Comparison of ENCODE assay signal across 7 mouse cellular contexts in genomic region chr7:28824941-28825685, GRCm38 (mm10). TPM values are rescaled to one million over a fixed set of nuclear protein-coding genes. Genes with fewer than 3 reads are reported as not detected.
DNase-seq lines count a peak whose midpoint lies in the region; ATAC-seq lines count a peak whose summit lies in the region.

Gene Ech1 (plus strand): TSS chr7:28825217.

- peak within 1 kb of the TSS; percentile 50 for H3K9ac ChIP-seq in intestine, embryonic 15.5 days

- peak within 1 kb of the TSS; percentile 89 for H3K27ac ChIP-seq in intestine, embryonic 15.5 days
- H3K27ac ChIP-seq in midbrain, embryonic 10.5 days (replicated peaks): peak within 1 kb of the TSS; percentile 85

- peak; percentile 83 for ATAC-seq in intestine, embryonic 15.5 days

- H3K9me3 ChIP-seq in intestine, embryonic 15.5 days: no peaks in the 10 kb centered on the region
- peaks cover 5% of the 10 kb centered on the region; the same call in 1 of the 2 replicates for H3K9me3 ChIP-seq in midbrain, embryonic 10.5 days (replicated peaks)

- peak; percentile 93 for DNase-seq in adrenal gland, adult 2 months
- peak; percentile 88 for DNase-seq in embryo, embryonic 11.5 days (ENCODE audit: low read depth, low spot score)
- DNase-seq in gastrocnemius, postnatal 36 days: peak; percentile 88 to 91
- peak; percentile 89 to 94 for DNase-seq in left cerebral cortex, postnatal 25 days (ENCODE audit: low spot score in 2 of 2)
- DNase-seq in midbrain, embryonic 10.5 days (ENCODE audit: low spot score): peak; percentile 91
- peak; percentile 84 for DNase-seq in right cerebral cortex, postnatal 4 days

- peaks cover 33% of the 10 kb centered on the region for H3K4me1 ChIP-seq in intestine, embryonic 15.5 days (replicated peaks)
- peaks cover 41% of the 10 kb centered on the region for H3K4me1 ChIP-seq in midbrain, embryonic 10.5 days

- peaks cover 28% of the 10 kb centered on the region for H3K36me3 ChIP-seq in intestine, embryonic 15.5 days
- peaks cover 45% of the 10 kb centered on the region for H3K36me3 ChIP-seq in midbrain, embryonic 10.5 days

- no peaks in the 10 kb centered on the region for H3K27me3 ChIP-seq in intestine, embryonic 15.5 days (replicated peaks)
- no peaks in the 10 kb centered on the region for H3K27me3 ChIP-seq in midbrain, embryonic 10.5 days (ENCODE audit: low read depth, poor library complexity, severe bottlenecking)

- intact Hi-C loops in gastrocnemius, postnatal 36 days (cut with DNase I): loop anchor here (2.0 kb wide), 1 partner anchor 16 kb away; the partner anchor contains the start of gene Hnrnpl
- intact Hi-C loops in left cerebral cortex, postnatal 25 days (cut with DNase I): loop anchor here (2.0 to 5.0 kb wide), 2 partner anchors 14 to 77 kb away; no protein-coding TSS in a partner anchor

- peak within 1 kb of the TSS; percentile 59 for H3K4me2 ChIP-seq in intestine, embryonic 15.5 days (replicated peaks)

- WGBS in intestine, embryonic 15.5 days: 2% methylated on average over 33 of the region's 33 CpGs
- WGBS in midbrain, embryonic 10.5 days: 3% methylated on average over 33 of the region's 33 CpGs

- H3K4me3 ChIP-seq in intestine, embryonic 15.5 days (replicated peaks): peak within 1 kb of the TSS; percentile 41
- peak within 1 kb of the TSS; percentile 52 for H3K4me3 ChIP-seq in midbrain, embryonic 10.5 days

RNA-seq across cellular contexts. Expression of gene Ech1, which starts in this region (rescaled TPM):
- 100 to 1,000 TPM; 520 to 711 TPM for total RNA-seq in adrenal gland, adult 2 months (2021)
- 486 and 560 TPM in 2 replicates for polyA plus RNA-seq in adrenal gland, adult 2 months (2012; rRNA removed)
- 100 to 1,000 TPM; 214 to 252 TPM for total RNA-seq in gastrocnemius, postnatal 36 days (2021)
- 234 and 260 TPM in 2 replicates for polyA plus RNA-seq in intestine, embryonic 15.5 days (2015; fragmentation: Nextera tagmentation; extraction: Ambion mirVana)
- 10 to 100 TPM; 41.5 to 46.6 TPM for total RNA-seq in left cerebral cortex, postnatal 25 days (2021)
- 85.1 and 94.5 TPM in 2 replicates for polyA plus RNA-seq in midbrain, embryonic 10.5 days (2016; fragmentation: Nextera tagmentation; extraction: Ambion mirVana)

Comparison
In these comparisons a context has a peak if more than half of its experiments do, and no peak if none do; other contexts are left out.
1. Peak in every context shown above with its lines: DNase-seq, ATAC-seq, H3K4me3 ChIP-seq and H3K27ac ChIP-seq.
2. RNA of gene Ech1 (total RNA-seq): 520 to 711 TPM in adrenal gland, adult 2 months and 214 to 252 TPM in gastrocnemius, postnatal 36 days; 41.5 to 46.6 TPM in left cerebral cortex, postnatal 25 days; every median in the first group is over 4 times any median in the second.